Mouse (Mus musculus): ENCODE measurements around the gene Mvd.

DNA sequence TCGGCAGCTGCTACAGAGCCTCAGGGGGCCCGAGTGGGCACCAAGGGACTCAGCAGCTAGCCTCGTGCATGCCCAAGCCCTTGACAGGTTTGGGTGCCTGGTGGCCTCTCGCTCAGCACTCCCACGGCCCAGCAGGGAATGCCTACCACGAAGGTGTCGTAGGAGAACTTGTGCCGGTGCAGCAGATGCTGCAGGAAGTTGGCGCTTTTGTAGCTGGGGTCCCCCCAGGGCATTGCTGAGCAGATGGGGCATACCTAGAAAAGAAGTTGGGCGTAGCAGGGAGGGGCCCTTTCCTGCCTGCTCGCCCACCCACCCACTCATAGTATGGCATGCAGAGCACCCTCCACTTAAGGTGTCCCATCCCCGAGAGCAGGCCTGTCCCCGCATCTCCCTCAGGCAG, 24.6 kb upstream of the Mvd start:
- no peak for TF ChIP-seq POLR2A (IDR thresholded peaks at IDR 0.05; ENCODE audit: low read depth, low read length)
- TF ChIP-seq CTCF (IDR thresholded peaks at IDR 0.05; ENCODE audit: extremely low read depth, insufficient read length, insufficient replicate concordance, low read depth, low read length), result no peak

All from small intestine, adult 2 months (tissue).